9 mouse cellular contexts compared by ENCODE assay signal in genomic region chr15:98692171-98692715, GRCm38 (mm10). TPM values are rescaled to one million over a fixed set of nuclear protein-coding genes. Genes with fewer than 3 reads are reported as not detected.
A peak's percentile ranks its signal among the peaks of the same experiment; 100 is the strongest.
DNase-seq lines count a peak whose midpoint lies in the region; ATAC-seq and TF ChIP-seq lines count a peak whose summit lies in the region.
"Had no signal": no experiment of that assay in that cellular context is flagged by ENCODE, and none has a peak within 500 bp of the region (broad histone marks: within the 10 kb centered on the region; RNA-seq: fewer than 3 reads in every experiment).

No protein-coding gene starts in this region.

- H3K9ac ChIP-seq in midbrain, embryonic 11.5 days (ENCODE audit: low read length) = no peak overlapping the region
- no peak overlapping the region for H3K9ac ChIP-seq in midbrain, embryonic 14.5 days (replicated peaks; ENCODE audit: low read length)
- no peak overlapping the region for H3K9ac ChIP-seq in heart, embryonic 12.5 days
- no peak overlapping the region for H3K9ac ChIP-seq in limb, embryonic 14.5 days (ENCODE audit: low read depth, low read length, severe bottlenecking)

- no peaks in the 10 kb centered on the region for H3K27me3 ChIP-seq in midbrain, embryonic 11.5 days (ENCODE audit: control insufficient read depth, insufficient read depth, low read length)
- no peaks in the 10 kb centered on the region for H3K27me3 ChIP-seq in midbrain, embryonic 14.5 days (ENCODE audit: control insufficient read depth, insufficient read depth, low read length)
- H3K27me3 ChIP-seq in heart, embryonic 12.5 days (replicated peaks) = no peaks in the 10 kb centered on the region
- no peaks in the 10 kb centered on the region for H3K27me3 ChIP-seq in limb, embryonic 14.5 days (ENCODE audit: control insufficient read depth, insufficient read depth, low read length)

- no peaks in the 10 kb centered on the region for H3K36me3 ChIP-seq in midbrain, embryonic 11.5 days (ENCODE audit: control insufficient read depth, insufficient read depth, low read length)
- H3K36me3 ChIP-seq in midbrain, embryonic 14.5 days (ENCODE audit: control insufficient read depth, insufficient read depth, low read length) = no peaks in the 10 kb centered on the region
- H3K36me3 ChIP-seq in heart, embryonic 12.5 days = no peaks in the 10 kb centered on the region
- H3K36me3 ChIP-seq in limb, embryonic 14.5 days (ENCODE audit: control insufficient read depth, insufficient read depth, low read length) = no peaks in the 10 kb centered on the region

- 46% methylated on average over 11 of the region's 11 CpGs for WGBS in midbrain, embryonic 11.5 days
- 51% methylated on average over 11 of the region's 11 CpGs for WGBS in midbrain, embryonic 14.5 days
- WGBS in heart, embryonic 12.5 days = 10% methylated on average over 11 of the region's 11 CpGs
- WGBS in limb, embryonic 14.5 days = 37% methylated on average over 11 of the region's 11 CpGs

- H3K9me3 ChIP-seq in midbrain, embryonic 11.5 days (ENCODE audit: control insufficient read depth, low read length) = no peaks in the 10 kb centered on the region
- H3K9me3 ChIP-seq in midbrain, embryonic 14.5 days (ENCODE audit: control insufficient read depth, low read length) = no peaks in the 10 kb centered on the region
- H3K9me3 ChIP-seq in heart, embryonic 12.5 days (replicated peaks) = no peaks in the 10 kb centered on the region
- no peaks in the 10 kb centered on the region for H3K9me3 ChIP-seq in limb, embryonic 14.5 days (ENCODE audit: control insufficient read depth, low read length)

- intact Hi-C loops in left cerebral cortex, postnatal 4 days (cut with DNase I) = no loop called here

- no peak for DNase-seq in midbrain, embryonic 11.5 days (ENCODE audit: low spot score, missing footprints)
- DNase-seq in midbrain, embryonic 14.5 days = no peak
- peak; percentile 60 for DNase-seq in limb, embryonic 14.5 days (ENCODE audit: low spot score)
- DNase-seq in right cerebral cortex, adult 2 months (ENCODE audit: low spot score in 2 of 2) = no peak
- no peak for DNase-seq in cerebellum, postnatal 14 days
- DNase-seq in left cerebral cortex, postnatal 4 days = no peak
- DNase-seq in layer of hippocampus, adult 11-12 months (ENCODE audit: low spot score) = no peak

- ATAC-seq in midbrain, embryonic 11.5 days (ENCODE audit: low FRiP score) = no peak
- ATAC-seq in midbrain, embryonic 14.5 days (ENCODE audit: low FRiP score, low TSS enrichment) = no peak
- ATAC-seq in heart, embryonic 12.5 days (ENCODE audit: insufficient number of reproducible peaks, low FRiP score) = peak; percentile 84
- 0 out of 2 replicates have a peak, but pooled peaks have one; percentile 47 for ATAC-seq in limb, embryonic 14.5 days (ENCODE audit: low FRiP score, low read depth)

- peaks cover 28% of the 10 kb centered on the region for H3K4me1 ChIP-seq in midbrain, embryonic 11.5 days (ENCODE audit: control insufficient read depth, insufficient read depth, low read length)
- peaks cover 17% of the 10 kb centered on the region for H3K4me1 ChIP-seq in midbrain, embryonic 14.5 days (ENCODE audit: control insufficient read depth, insufficient read depth, low read length)
- peaks cover 32% of the 10 kb centered on the region for H3K4me1 ChIP-seq in heart, embryonic 12.5 days (replicated peaks)
- peaks cover 6% of the 10 kb centered on the region; the same call in 1 of the 2 replicates for H3K4me1 ChIP-seq in limb, embryonic 14.5 days (ENCODE audit: control insufficient read depth, insufficient read depth, low read length)

- H3K4me2 ChIP-seq in midbrain, embryonic 11.5 days = no peak overlapping the region; the same call in 1 of the 2 replicates
- H3K4me2 ChIP-seq in midbrain, embryonic 14.5 days (ENCODE audit: low read length) = no peak overlapping the region
- peak overlapping the region; percentile 18 for H3K4me2 ChIP-seq in heart, embryonic 12.5 days
- no peak overlapping the region for H3K4me2 ChIP-seq in limb, embryonic 14.5 days (replicated peaks; ENCODE audit: low read depth, low read length, severe bottlenecking)

- H3K4me3 ChIP-seq in midbrain, embryonic 11.5 days (ENCODE audit: low read depth, low read length) = no peak overlapping the region
- H3K4me3 ChIP-seq in midbrain, embryonic 14.5 days (replicated peaks; ENCODE audit: low read depth, low read length) = no peak overlapping the region
- H3K4me3 ChIP-seq in heart, embryonic 12.5 days = no peak overlapping the region
- no peak overlapping the region for H3K4me3 ChIP-seq in limb, embryonic 14.5 days (replicated peaks; ENCODE audit: low read length)

- H3K27ac ChIP-seq in midbrain, embryonic 11.5 days (ENCODE audit: low read depth, low read length) = peak overlapping the region; percentile 67; the same call in 1 of the 2 replicates
- H3K27ac ChIP-seq in midbrain, embryonic 14.5 days (replicated peaks; ENCODE audit: low read depth, low read length) = no peak overlapping the region
- peak overlapping the region; percentile 81 for H3K27ac ChIP-seq in heart, embryonic 12.5 days (ENCODE audit: poor library complexity, severe bottlenecking)
- H3K27ac ChIP-seq in limb, embryonic 14.5 days (replicated peaks; ENCODE audit: low read depth, low read length) = 0 out of 2 replicates have a peak overlapping the region, but pooled peaks have one; percentile 16

- no peak for TF ChIP-seq POLR2A in limb, embryonic 14.5 days (IDR thresholded peaks at IDR 0.05; ENCODE audit: borderline replicate concordance, extremely low read depth, insufficient read depth, insufficient read length)

RNA-seq across cellular contexts. Expression of gene Rnd1, which starts 15.0 kb away (rescaled TPM):
- polyA plus RNA-seq in midbrain, embryonic 11.5 days (2014; fragmentation: Nextera tagmentation; extraction: Ambion mirVana) = 6.1 and 6.3 TPM in 2 replicates
- 7.4 and 9.2 TPM in 2 replicates for polyA plus RNA-seq in midbrain, embryonic 14.5 days (2014; fragmentation: Nextera tagmentation; extraction: Ambion mirVana)
- polyA plus RNA-seq in heart, embryonic 12.5 days (2016; fragmentation: Nextera tagmentation; extraction: Ambion mirVana) = 0.91 and 1.1 TPM in 2 replicates
- 1.1 and 1.5 TPM in 2 replicates for polyA plus RNA-seq in limb, embryonic 14.5 days (2012; rRNA removed)
- 0.35 and 0.45 TPM in 2 replicates for polyA plus RNA-seq in limb, embryonic 14.5 days (2014; fragmentation: Nextera tagmentation; extraction: Ambion mirVana)
- total RNA-seq in left cerebral cortex, postnatal 4 days (2021) = 10 to 100 TPM; 46.5 to 49.7 TPM

RNA-seq across cellular contexts. Expression of gene Ccdc65, which starts 15.8 kb away (rescaled TPM):
- polyA plus RNA-seq in midbrain, embryonic 11.5 days (2014; fragmentation: Nextera tagmentation; extraction: Ambion mirVana) = 0.71 and 1.4 TPM in 2 replicates
- polyA plus RNA-seq in midbrain, embryonic 14.5 days (2014; fragmentation: Nextera tagmentation; extraction: Ambion mirVana) = 5.7 and 6.3 TPM in 2 replicates
- 0.33 and 0.62 TPM in 2 replicates for polyA plus RNA-seq in heart, embryonic 12.5 days (2016; fragmentation: Nextera tagmentation; extraction: Ambion mirVana)
- polyA plus RNA-seq in limb, embryonic 14.5 days (2012; rRNA removed) = 0.48 and 0.55 TPM in 2 replicates
- polyA plus RNA-seq in limb, embryonic 14.5 days (2014; fragmentation: Nextera tagmentation; extraction: Ambion mirVana) = 0.40 and 0.87 TPM in 2 replicates
- total RNA-seq in left cerebral cortex, postnatal 4 days (2021) = 10 to 100 TPM in 1 of 2 experiments, 1 to 10 TPM in 1; 9.9 to 10.3 TPM
- polyA plus RNA-seq: spleen, adult 2 months had no signal

RNA-seq across cellular contexts. Expression of gene Ddx23, which starts 29.5 kb away (rescaled TPM):
- 24.8 and 24.9 TPM in 2 replicates for polyA plus RNA-seq in midbrain, embryonic 11.5 days (2014; fragmentation: Nextera tagmentation; extraction: Ambion mirVana)
- polyA plus RNA-seq in midbrain, embryonic 14.5 days (2014; fragmentation: Nextera tagmentation; extraction: Ambion mirVana) = 17.7 and 24.9 TPM in 2 replicates
- polyA plus RNA-seq in heart, embryonic 12.5 days (2016; fragmentation: Nextera tagmentation; extraction: Ambion mirVana) = 15.0 and 16.4 TPM in 2 replicates
- polyA plus RNA-seq in limb, embryonic 14.5 days (2012; rRNA removed) = 47.0 and 54.0 TPM in 2 replicates
- polyA plus RNA-seq in limb, embryonic 14.5 days (2014; fragmentation: Nextera tagmentation; extraction: Ambion mirVana) = 22.6 and 26.5 TPM in 2 replicates
- 10 to 100 TPM; 62.5 to 68.6 TPM for total RNA-seq in left cerebral cortex, postnatal 4 days (2021)

RNA-seq across cellular contexts. Expression of gene Fkbp11, which starts 35.8 kb away (rescaled TPM):
- polyA plus RNA-seq in midbrain, embryonic 11.5 days (2014; fragmentation: Nextera tagmentation; extraction: Ambion mirVana) = 10.3 and 10.5 TPM in 2 replicates
- 1.7 and 3.8 TPM in 2 replicates for polyA plus RNA-seq in midbrain, embryonic 14.5 days (2014; fragmentation: Nextera tagmentation; extraction: Ambion mirVana)
- 13.2 and 17.8 TPM in 2 replicates for polyA plus RNA-seq in heart, embryonic 12.5 days (2016; fragmentation: Nextera tagmentation; extraction: Ambion mirVana)
- polyA plus RNA-seq in limb, embryonic 14.5 days (2012; rRNA removed) = 58.9 and 90.9 TPM in 2 replicates
- polyA plus RNA-seq in limb, embryonic 14.5 days (2014; fragmentation: Nextera tagmentation; extraction: Ambion mirVana) = 74.4 and 82.7 TPM in 2 replicates
- 1 to 10 TPM; 2.7 to 3.5 TPM for total RNA-seq in left cerebral cortex, postnatal 4 days (2021)

Comparison
In these comparisons a context has a peak if more than half of its experiments do, and no peak if none do; other contexts are left out.
1. ATAC-seq: peak in heart, embryonic 12.5 days (single experiment) and limb, embryonic 14.5 days (single experiment); none in midbrain, embryonic 11.5 days (single experiment) and midbrain, embryonic 14.5 days (single experiment).